Comparison of ENCODE assay signal across 9 mouse cellular contexts in genomic region chr11:54757993-54758392, GRCm38 (mm10). TPM values are rescaled to one million over a fixed set of nuclear protein-coding genes. Genes with fewer than 3 reads are reported as not detected.
DNase-seq lines count a peak whose midpoint lies in the region; ATAC-seq and TF ChIP-seq lines count a peak whose summit lies in the region.
"Had no signal": no experiment of that assay in that cellular context is flagged by ENCODE, and none has a peak within 500 bp of the region (broad histone marks: within the 10 kb centered on the region; RNA-seq: fewer than 3 reads in every experiment).

No protein-coding gene starts in this region.

- ATAC-seq in neutrophil, adult 5-6 weeks (ENCODE audit: extremely low read depth, insufficient number of reproducible peaks, low FRiP score, poor library complexity, severe bottlenecking), result peak; percentile 99

- no peak overlapping the region for H3K27ac ChIP-seq in gastrocnemius, adult 2 months
- H3K27ac ChIP-seq in spleen, adult 2 months (ENCODE audit: insufficient read depth, low read length), result no peak overlapping the region; the same call in 1 of the 2 replicates
- H3K27ac ChIP-seq: liver, embryonic 14.5 days had no signal

- peaks cover 4% of the 10 kb centered on the region for H3K36me3 ChIP-seq in spleen, adult 2 months (ENCODE audit: control insufficient read depth, insufficient read depth, low read length)

- TF ChIP-seq POLR2A in spleen, adult 2 months (IDR thresholded peaks at IDR 0.05; ENCODE audit: low read depth, low read length), result no peak

- H3K27me3 ChIP-seq in spleen, adult 2 months (ENCODE audit: control insufficient read depth, insufficient read depth, low read length), result no peaks in the 10 kb centered on the region

- H3K4me3 ChIP-seq in gastrocnemius, adult 2 months, result no peak overlapping the region
- H3K4me3 ChIP-seq in spleen, adult 2 months (ENCODE audit: extremely low read depth, insufficient read depth, insufficient read length), result no peak overlapping the region

- TF ChIP-seq CTCF in gastrocnemius, adult 2 months (IDR thresholded peaks at IDR 0.05), result no peak
- TF ChIP-seq CTCF in spleen, adult 2 months (IDR thresholded peaks at IDR 0.05; ENCODE audit: extremely low read depth, insufficient read depth, insufficient read length, insufficient replicate concordance), result no peak

- WGBS in spleen, adult 2 months, result 8% methylated on average over 1 of the region's 1 CpGs

- intact Hi-C loops in gastrocnemius, adult 2 months (cut with DNase I), result no loop called here
- intact Hi-C loops in heart, postnatal 36 days (cut with DNase I), result no loop called here

- DNase-seq in gastrocnemius, adult 2 months, result peak; percentile 52
- DNase-seq in gastrocnemius, postnatal 4 days (ENCODE audit: low spot score in 2 of 2), result no peak
- DNase-seq in spleen, adult 2 months (ENCODE audit: low read depth in 1 of 2, low spot score in 2 of 2), result peak; percentile 56 to 62
- no peak for DNase-seq in spleen, postnatal 14 days (ENCODE audit: low spot score in 2 of 2)
- DNase-seq in heart, postnatal 36 days, result peak; percentile 40 to 41
- no peak for DNase-seq in embryo, embryonic 9.5 days (ENCODE audit: extremely low spot score)
- DNase-seq in retina, postnatal 1 day, result no peak

- peaks cover 18% of the 10 kb centered on the region; the same call in 1 of the 2 replicates for H3K4me1 ChIP-seq in spleen, adult 2 months (ENCODE audit: control insufficient read depth, insufficient read depth, insufficient read length)

RNA-seq across cellular contexts. Expression of gene Cdc42se2, which starts 29.5 kb away (rescaled TPM):
- total RNA-seq in gastrocnemius, adult 2 months (2021), result 10 to 100 TPM; 14.4 to 19.6 TPM
- 10 to 100 TPM; 30.9 to 36.3 TPM for total RNA-seq in gastrocnemius, postnatal 4 days (2021)
- polyA plus RNA-seq in spleen, adult 2 months (2012; rRNA removed), result 55.8 and 58.5 TPM in 2 replicates
- 10 to 100 TPM; 24.8 to 26.8 TPM for total RNA-seq in heart, postnatal 36 days (2021)
- 167 and 174 TPM in 2 replicates for total RNA-seq in neutrophil, adult 5-6 weeks (2017)

Comparison
In these comparisons a context has a peak if more than half of its experiments do, and no peak if none do; other contexts are left out.
1. DNase-seq: peak in gastrocnemius, adult 2 months (single experiment), spleen, adult 2 months (2 of 2) and heart, postnatal 36 days (2 of 2); none in gastrocnemius, postnatal 4 days (0 of 2), spleen, postnatal 14 days (0 of 2), embryo, embryonic 9.5 days (single experiment) and retina, postnatal 1 day (single experiment).